Mouse (Mus musculus) forebrain, embryonic 16.5 days (tissue): ENCODE results near the gene Tspan31. TPM values are rescaled to one million over a fixed set of nuclear protein-coding genes. Genes with fewer than 3 reads are reported as not detected.

Experiments
- ATAC-seq: fragments of 200-750 bp; cut with Nextera tagmentation; 2 replicates; pipeline ENCODE4 v1.8.0; 2017; ENCODE audit warnings: mild to moderate bottlenecking, moderate library complexity
- H3K27ac ChIP-seq: fragments of 300-500 bp; sonication (generic); 2 replicates; pipeline ENCODE4 v1.5.1; 2014; ENCODE audit warnings: low read length, control low read depth
- H3K27me3 ChIP-seq: fragments of 300-500 bp; sonication (generic); replicated peaks from 2 replicates; pipeline ENCODE4 v1.6.1; 2014; ENCODE audit warnings: low read length; ENCODE audit not compliant: control insufficient read depth, insufficient read depth
- H3K36me3 ChIP-seq: fragments of 300-500 bp; sonication (generic); 2 replicates; pipeline ENCODE4 v1.6.1; 2014; ENCODE audit not compliant: control insufficient read depth, insufficient read depth
- H3K4me1 ChIP-seq: fragments of 300-500 bp; sonication (generic); replicated peaks from 2 replicates; pipeline ENCODE4 v1.6.1; 2014; ENCODE audit warnings: low read length; ENCODE audit not compliant: control insufficient read depth, insufficient read depth
- H3K4me2 ChIP-seq: fragments of 300-500 bp; sonication (generic); 2 replicates; pipeline ENCODE4 v1.6.1; 2014; ENCODE audit warnings: mild to moderate bottlenecking, low read length, control low read depth
- H3K4me3 ChIP-seq: fragments of 300-500 bp; sonication (generic); replicated peaks from 2 replicates; pipeline ENCODE4 v1.5.1; 2014; ENCODE audit warnings: mild to moderate bottlenecking, low read length, control low read depth
- H3K9ac ChIP-seq: fragments of 300-500 bp; sonication (generic); replicated peaks from 2 replicates; pipeline ENCODE4 v1.6.1; 2014; ENCODE audit warnings: low read depth, low read length, control low read depth
- H3K9me3 ChIP-seq: fragments of 300-500 bp; sonication (generic); 2 replicates; pipeline ENCODE4 v1.6.1; 2016; ENCODE audit warnings: low read length; ENCODE audit not compliant: control insufficient read depth
- WGBS: fragments of 180-500 bp; shearing (Covaris S2); extraction: QIAGEN DNeasy Blood & Tissue Kit; methylation state at CpG from one replicate; pipeline ENCODE4 v1.1.7; 2014; 5-methylcytosine and 5-hydroxymethylcytosine counted together
- polyA plus RNA-seq: library from polyadenylated mRNA; unstranded; fragments of >200 nt; fragmentation: Nextera tagmentation; extraction: Ambion mirVana; gene quantifications from 2 replicates; pipeline ENCODE4 v1.2.1, GENCODE M21; 2015

The Tspan31 gene
- polyA plus RNA-seq, 1 experiment from 2014 or later: 120 TPM

DNA sequence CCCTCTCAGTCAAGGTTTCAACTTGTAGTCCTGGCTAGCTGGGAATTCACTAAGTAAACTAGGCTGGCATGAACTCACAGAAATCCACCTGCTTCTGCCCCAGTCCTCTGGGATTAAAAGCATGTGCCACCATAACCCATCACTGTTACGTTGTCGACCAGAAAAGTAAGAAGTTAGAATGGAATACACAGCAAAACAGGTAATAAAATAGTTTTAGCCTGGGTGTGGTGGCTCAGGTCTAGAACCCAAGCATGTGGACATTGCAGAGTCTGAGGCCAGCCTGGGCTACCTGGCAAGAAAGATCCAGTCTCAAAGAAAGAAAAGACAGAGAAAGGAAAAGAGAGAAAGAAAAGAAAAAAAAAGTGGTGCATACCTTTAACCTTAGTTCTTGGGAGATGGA lies 8.6 kb downstream of the Tspan31 start:
- WGBS: 62% methylated on average over 2 of the region's 2 CpGs
- peaks cover 41% of the 10 kb centered on the region for H3K4me1 ChIP-seq
- no peaks in the 10 kb centered on the region for H3K9me3 ChIP-seq
- peak overlapping the region; percentile 97 for H3K27ac ChIP-seq
- no peak overlapping the region for H3K9ac ChIP-seq
- H3K4me3 ChIP-seq: no peak overlapping the region
- no peak for ATAC-seq
- peaks cover 16% of the 10 kb centered on the region for H3K36me3 ChIP-seq
- peak overlapping the region; percentile 83 for H3K4me2 ChIP-seq
- H3K27me3 ChIP-seq: no peaks in the 10 kb centered on the region

DNA sequence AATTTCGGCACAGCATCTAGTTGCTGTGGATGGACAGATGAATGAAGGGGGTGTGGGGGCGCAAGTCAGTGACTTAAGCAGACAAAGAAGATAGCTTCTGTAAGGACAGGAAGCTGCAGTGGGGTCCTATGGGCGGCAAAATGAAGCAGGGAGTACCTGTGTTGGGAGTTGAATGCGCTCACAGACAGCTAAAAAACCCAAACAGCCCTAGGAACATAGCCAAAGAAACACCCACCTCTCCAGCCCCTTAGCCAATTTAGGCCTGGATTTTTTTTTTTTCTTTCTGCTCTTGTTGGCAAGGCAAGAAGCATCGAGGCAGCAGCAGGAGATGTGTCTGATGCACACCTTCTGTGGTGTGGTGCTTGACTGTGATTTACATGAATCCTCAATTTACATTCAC lies 9.0 kb downstream of the Tspan31 start:
- peak overlapping the region; percentile 96 for H3K9ac ChIP-seq
- no peaks in the 10 kb centered on the region for H3K27me3 ChIP-seq
- 19% methylated on average over 5 of the region's 5 CpGs for WGBS
- peak overlapping the region; percentile 83 for H3K4me2 ChIP-seq
- no peak for ATAC-seq
- peak overlapping the region; percentile 89 for H3K4me3 ChIP-seq
- H3K27ac ChIP-seq: peak overlapping the region; percentile 97
- no peaks in the 10 kb centered on the region for H3K9me3 ChIP-seq
- peaks cover 17% of the 10 kb centered on the region for H3K36me3 ChIP-seq
- H3K4me1 ChIP-seq: peaks cover 41% of the 10 kb centered on the region

DNA sequence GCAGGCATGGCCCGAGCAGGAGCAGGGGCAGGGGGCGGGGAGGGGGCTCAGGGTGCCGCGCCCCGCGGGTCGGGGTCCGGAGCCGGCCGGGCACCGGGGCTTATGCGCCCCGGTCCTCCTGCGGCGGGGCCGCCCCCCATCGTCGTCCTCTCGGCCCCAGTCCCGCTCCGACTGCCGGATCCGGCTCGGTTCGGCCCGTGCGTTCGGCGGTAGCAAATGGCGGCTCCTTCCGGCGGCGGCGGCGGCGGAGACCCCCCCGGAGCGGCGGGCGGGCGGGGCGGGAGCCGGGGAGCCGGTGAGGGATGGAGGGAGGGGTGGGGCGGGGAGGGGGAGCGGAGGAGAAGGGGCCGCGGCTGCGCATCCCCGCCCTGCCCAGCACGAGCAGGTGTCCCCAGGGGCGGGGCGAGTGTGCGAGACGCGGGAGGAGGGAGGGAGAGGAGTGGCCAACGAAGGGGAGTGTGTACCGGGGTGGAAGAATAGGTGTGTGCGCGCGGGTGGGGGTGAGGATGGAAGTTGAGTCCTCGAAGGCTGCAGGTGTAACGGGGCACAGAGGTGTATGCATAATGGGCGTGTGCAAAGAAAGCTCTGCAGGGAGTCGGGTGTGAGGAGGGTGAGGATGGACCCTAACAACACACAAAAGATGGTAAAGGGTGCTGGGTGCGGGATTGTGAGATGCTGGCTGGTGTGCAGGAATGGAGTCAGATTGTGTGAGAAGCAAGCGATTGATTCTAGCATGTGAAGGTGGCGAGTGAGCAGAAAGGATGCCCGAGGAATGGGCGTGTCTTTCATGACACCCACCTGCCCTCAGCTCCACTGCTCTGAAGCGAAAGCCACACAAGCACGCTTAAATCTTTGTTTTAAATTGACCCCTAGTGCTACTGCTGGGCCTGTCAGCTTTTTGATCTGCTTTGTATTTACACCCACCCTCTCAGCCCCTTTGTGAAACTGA lies 9.8 kb downstream of the Tspan31 start, which contains the start of gene March9:
March9 (minus strand) TSS at position 217 of the 949 bp plus-strand sequence.
- peaks cover 11% of the 10 kb centered on the region for H3K36me3 ChIP-seq
- H3K4me3 ChIP-seq: peak within 1 kb of the TSS; percentile 89
- peak within 1 kb of the TSS; percentile 96 for H3K9ac ChIP-seq
- H3K27me3 ChIP-seq: no peaks in the 10 kb centered on the region
- WGBS: 0% methylated on average over 54 of the region's 72 CpGs
- ATAC-seq: peak; percentile 47
- peak within 1 kb of the TSS; percentile 97 for H3K27ac ChIP-seq
- peaks cover 41% of the 10 kb centered on the region for H3K4me1 ChIP-seq
- peak within 1 kb of the TSS; percentile 83 for H3K4me2 ChIP-seq
- no peaks in the 10 kb centered on the region for H3K9me3 ChIP-seq

DNA sequence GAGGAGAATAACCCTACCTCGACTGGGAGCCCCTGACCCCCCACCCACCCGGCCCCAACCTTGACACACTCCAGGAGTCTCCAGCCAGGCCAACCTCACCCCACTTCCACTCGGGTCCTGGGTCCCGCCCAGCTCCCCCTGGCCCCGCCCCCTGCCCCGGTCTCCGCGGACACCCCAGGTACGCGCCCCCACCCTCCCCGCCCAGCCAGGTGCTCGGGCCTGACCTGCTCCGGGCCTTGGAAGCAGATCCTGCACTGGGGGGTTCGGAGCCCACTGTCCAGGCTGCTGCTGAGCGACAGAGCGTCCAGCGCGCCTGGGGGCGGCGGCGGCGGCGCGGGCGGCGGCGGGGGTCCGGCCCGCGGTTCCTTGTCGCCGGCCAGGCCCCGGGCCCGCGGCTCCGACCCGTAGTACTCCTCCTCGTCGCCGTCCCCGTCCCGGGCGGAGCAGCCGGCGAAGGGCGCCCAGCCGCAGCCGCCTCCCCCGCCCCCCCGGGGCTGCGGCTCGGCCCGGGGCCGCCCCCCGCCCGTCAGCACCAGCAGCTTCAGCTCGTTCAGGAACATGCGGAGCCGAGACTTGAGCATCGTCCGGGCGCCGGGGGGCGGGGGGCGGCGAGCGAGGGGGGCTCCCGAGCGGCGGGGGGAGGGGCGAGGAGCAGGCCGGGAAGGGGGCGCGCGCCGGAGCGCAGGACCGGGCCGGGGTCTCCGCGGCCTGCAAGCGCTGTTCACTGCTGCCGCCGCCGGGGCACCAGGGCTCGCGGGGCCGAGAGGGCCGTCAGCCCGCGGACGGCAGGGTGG lies 10.7 kb downstream of the Tspan31 start:
- Histone ChIP-seq H3K4me3 (peak overlapping the region; percentile 89), H3K36me3 (peaks cover 12% of the 10 kb centered on the region), H3K4me2 (peak overlapping the region; percentile 83), H3K9me3 (no peaks in the 10 kb centered on the region), H3K9ac (peak overlapping the region; percentile 96), H3K4me1 (peaks cover 37% of the 10 kb centered on the region), H3K27ac (peak overlapping the region; percentile 97), H3K27me3 (no peaks in the 10 kb centered on the region)
- WGBS: 1% methylated on average over 40 of the region's 92 CpGs
- 0 out of 2 replicates have a peak, but pooled peaks have one; percentile 2 for ATAC-seq

DNA sequence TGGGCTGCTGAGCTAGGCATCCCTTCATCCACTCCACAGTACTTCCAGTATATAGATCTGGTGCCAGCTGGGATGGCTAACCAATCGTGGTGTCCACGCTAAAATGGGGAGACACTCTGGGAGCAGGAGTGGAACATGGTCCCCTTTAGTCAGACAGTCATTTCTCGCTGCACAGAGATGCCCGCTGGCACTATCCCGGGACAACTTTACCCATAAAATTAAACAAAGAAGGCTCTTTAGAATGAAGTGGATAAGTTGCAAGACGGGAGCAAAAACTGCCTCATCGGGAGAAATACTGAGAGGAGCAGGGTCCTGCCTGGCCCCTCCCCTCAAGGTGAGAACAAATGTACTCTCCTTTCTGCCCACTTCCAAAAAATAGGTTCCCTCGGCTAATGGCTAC lies 11.4 kb downstream of the Tspan31 start:
- H3K27me3 ChIP-seq: no peaks in the 10 kb centered on the region
- peak overlapping the region; percentile 96 for H3K9ac ChIP-seq
- peaks cover 14% of the 10 kb centered on the region for H3K36me3 ChIP-seq
- peaks cover 37% of the 10 kb centered on the region for H3K4me1 ChIP-seq
- H3K27ac ChIP-seq: peak overlapping the region; percentile 97
- no peak for ATAC-seq
- 2% methylated on average over 8 of the region's 8 CpGs for WGBS
- H3K4me3 ChIP-seq: peak overlapping the region; percentile 89
- peak overlapping the region; percentile 83 for H3K4me2 ChIP-seq
- H3K9me3 ChIP-seq: no peaks in the 10 kb centered on the region

DNA sequence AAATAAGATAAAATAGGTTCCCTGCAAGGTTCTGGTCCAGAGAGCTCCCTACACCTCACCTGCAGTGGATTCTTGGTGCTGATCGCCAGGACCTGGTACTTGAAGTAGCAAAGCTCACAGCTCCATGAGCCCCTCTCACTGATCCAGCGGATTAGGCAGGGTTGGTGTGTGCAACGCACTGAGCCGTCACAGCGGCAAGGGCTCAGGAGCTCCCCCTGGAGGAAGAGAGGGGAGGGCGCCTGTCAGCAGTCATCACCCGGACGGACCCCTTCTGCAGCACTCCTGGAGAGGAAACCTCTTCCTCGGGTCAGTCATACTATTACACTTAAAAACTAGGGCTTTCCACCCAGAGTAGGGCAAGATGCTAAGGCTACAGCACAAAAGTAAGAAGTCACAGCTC lies 11.9 kb downstream of the Tspan31 start:
- Histone ChIP-seq H3K9me3 (no peaks in the 10 kb centered on the region), H3K4me1 (peaks cover 37% of the 10 kb centered on the region), H3K4me3 (peak overlapping the region; percentile 89), H3K36me3 (peaks cover 14% of the 10 kb centered on the region), H3K27me3 (no peaks in the 10 kb centered on the region), H3K27ac (no peak overlapping the region; the same call in 1 of the 2 replicates), H3K9ac (peak overlapping the region; percentile 96), H3K4me2 (peak overlapping the region; percentile 83)
- WGBS: 0% methylated on average over 9 of the region's 9 CpGs
- ATAC-seq: peak; percentile 29; the same call in 1 of the 2 replicates

DNA sequence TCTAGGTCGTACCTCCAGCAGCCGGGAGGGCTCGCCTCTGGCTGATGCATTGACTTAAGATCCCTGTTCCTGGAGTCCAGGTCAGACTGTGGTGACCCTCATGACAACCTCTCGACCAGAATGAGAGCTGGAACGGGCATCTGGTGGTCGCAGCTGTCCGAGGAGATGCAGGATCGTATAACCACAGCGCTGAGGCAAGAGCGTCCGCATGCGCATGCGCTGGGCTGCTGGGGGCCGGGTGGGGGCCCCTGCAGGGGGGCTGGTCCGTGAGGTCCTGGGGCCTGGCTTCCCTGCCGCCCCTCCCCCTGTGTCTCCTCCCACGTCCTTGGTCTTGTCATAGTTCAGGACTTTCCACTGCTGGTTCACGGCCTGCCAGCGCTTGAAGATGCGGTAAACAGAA lies 13.6 kb downstream of the Tspan31 start:
- H3K4me1 ChIP-seq: peaks cover 31% of the 10 kb centered on the region
- ATAC-seq: no peak
- H3K4me3 ChIP-seq: no peak overlapping the region
- H3K27me3 ChIP-seq: 0 out of 2 replicates have a peak, but pooled peaks cover 3% of the 10 kb centered on the region
- H3K27ac ChIP-seq: no peak overlapping the region
- H3K9me3 ChIP-seq: no peaks in the 10 kb centered on the region
- H3K36me3 ChIP-seq: peaks cover 14% of the 10 kb centered on the region
- H3K9ac ChIP-seq: no peak overlapping the region
- WGBS: 93% methylated on average over 20 of the region's 20 CpGs
- H3K4me2 ChIP-seq: no peak overlapping the region

DNA sequence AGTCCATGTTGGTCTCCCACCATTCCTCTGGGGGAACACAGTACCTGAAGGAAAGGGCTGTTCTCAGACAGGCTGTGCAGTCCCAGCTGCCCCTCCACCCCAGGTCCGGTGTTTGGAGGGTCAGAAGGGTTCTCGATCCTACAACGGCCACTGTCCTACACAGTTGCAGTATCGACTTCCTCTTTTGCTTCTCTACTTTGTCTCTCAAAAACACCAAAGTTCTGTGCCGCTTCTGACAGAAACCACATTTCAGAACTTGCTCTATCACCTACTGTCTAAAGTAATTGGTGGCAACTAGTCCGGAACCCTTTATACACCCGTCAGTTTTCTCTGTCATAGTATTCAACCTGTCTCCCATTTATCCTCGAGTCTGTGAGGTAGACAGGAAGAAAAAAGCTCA lies 14.7 kb downstream of the Tspan31 start:
- no peaks in the 10 kb centered on the region for H3K9me3 ChIP-seq
- H3K27ac ChIP-seq: no peak overlapping the region
- H3K4me1 ChIP-seq: peaks cover 21% of the 10 kb centered on the region
- WGBS: 92% methylated on average over 8 of the region's 8 CpGs
- no peak overlapping the region for H3K9ac ChIP-seq
- no peak overlapping the region for H3K4me2 ChIP-seq
- peaks cover 14% of the 10 kb centered on the region for H3K36me3 ChIP-seq
- peaks cover 10% of the 10 kb centered on the region for H3K27me3 ChIP-seq
- no peak overlapping the region for H3K4me3 ChIP-seq
- no peak for ATAC-seq

DNA sequence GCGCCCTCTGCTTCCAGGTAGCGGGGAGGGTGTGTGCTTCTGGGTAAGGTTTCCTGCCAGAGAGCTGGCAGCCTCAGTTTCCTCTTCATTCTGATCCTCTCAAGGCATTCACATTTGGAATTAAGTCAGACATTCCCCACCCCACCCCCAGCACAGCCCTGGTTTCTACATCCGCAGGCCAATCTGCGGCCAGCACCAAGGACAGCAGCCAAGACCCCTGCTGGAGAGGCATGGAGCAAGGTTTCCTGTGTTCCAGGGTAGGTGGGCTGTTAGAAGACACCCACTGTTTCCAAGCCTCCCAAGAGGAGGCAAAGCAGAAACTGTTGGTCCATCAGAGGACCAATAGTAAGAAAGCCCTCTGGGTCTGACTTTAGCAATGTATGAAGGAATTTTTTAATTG lies 15.4 kb downstream of the Tspan31 start:
- no peak for ATAC-seq
- Histone ChIP-seq H3K9ac (no peak overlapping the region), H3K4me1 (peaks cover 23% of the 10 kb centered on the region), H3K4me3 (no peak overlapping the region), H3K4me2 (no peak overlapping the region), H3K36me3 (peaks cover 14% of the 10 kb centered on the region), H3K9me3 (no peaks in the 10 kb centered on the region), H3K27me3 (peaks cover 17% of the 10 kb centered on the region), H3K27ac (no peak overlapping the region)
- 75% methylated on average over 4 of the region's 4 CpGs for WGBS
